Mouse (Mus musculus) kidney, embryonic 16.5 days (tissue): ENCODE data around the gene Fam136a. TPM values are rescaled to one million over a fixed set of nuclear protein-coding genes. Genes with fewer than 3 reads are reported as not detected.
"Not testable (repeated sequence)": the region's sequence is repeated elsewhere in the genome, so short reads cannot be mapped to it uniquely, and the experiment has no call there.

Source experiments
- ATAC-seq: fragments of 200-750 bp; cut with Nextera tagmentation; 2 replicates; pipeline ENCODE4 v1.8.0; 2017; ENCODE audit warnings: moderate TSS enrichment; ENCODE audit not compliant: low FRiP score, low TSS enrichment
- H3K27ac ChIP-seq: fragments of 300-500 bp; sonication (generic); 2 replicates; pipeline ENCODE4 v1.5.1; 2014; ENCODE audit warnings: low read length
- H3K27me3 ChIP-seq: fragments of 300-500 bp; sonication (generic); 2 replicates; pipeline ENCODE4 v1.6.1; 2014; ENCODE audit warnings: low read length, control low read depth, mixed read lengths; ENCODE audit not compliant: insufficient read depth
- H3K36me3 ChIP-seq: fragments of 300-500 bp; sonication (generic); 2 replicates; pipeline ENCODE4 v1.6.1; 2014; ENCODE audit warnings: low read length, control low read depth, mixed read lengths; ENCODE audit not compliant: insufficient read depth
- H3K4me1 ChIP-seq: fragments of 300-500 bp; sonication (generic); 2 replicates; pipeline ENCODE4 v1.6.1; 2014; ENCODE audit warnings: low read length, control low read depth, mixed read lengths; ENCODE audit not compliant: insufficient read depth
- H3K4me2 ChIP-seq: fragments of 300-500 bp; sonication (generic); replicated peaks from 2 replicates; pipeline ENCODE4 v1.6.1; 2014; ENCODE audit warnings: low read depth, low read length
- H3K4me3 ChIP-seq: fragments of 300-500 bp; sonication (generic); 2 replicates; pipeline ENCODE4 v1.5.1; 2014; ENCODE audit warnings: mild to moderate bottlenecking, low read length
- H3K9ac ChIP-seq: fragments of 300-500 bp; sonication (generic); replicated peaks from 2 replicates; pipeline ENCODE4 v1.6.1; 2014; ENCODE audit warnings: low read length
- H3K9me3 ChIP-seq: fragments of 300-500 bp; sonication (generic); 2 replicates; pipeline ENCODE4 v1.6.1; 2016; ENCODE audit warnings: low read length, control low read depth
- WGBS: fragments of 180-500 bp; shearing (Covaris S2); extraction: QIAGEN DNeasy Blood & Tissue Kit; methylation state at CpG from one replicate; pipeline ENCODE4 v1.1.7; 2014; 5-methylcytosine and 5-hydroxymethylcytosine counted together
- polyA plus RNA-seq: library from polyadenylated mRNA; unstranded; fragments of >200 nt; fragmentation: Nextera tagmentation; extraction: Ambion mirVana; gene quantifications from 2 replicates; pipeline ENCODE4 v1.2.1, GENCODE M21; 2015

The Fam136a gene
- polyA plus RNA-seq, 1 experiment from 2014 or later: 146 TPM

DNA sequence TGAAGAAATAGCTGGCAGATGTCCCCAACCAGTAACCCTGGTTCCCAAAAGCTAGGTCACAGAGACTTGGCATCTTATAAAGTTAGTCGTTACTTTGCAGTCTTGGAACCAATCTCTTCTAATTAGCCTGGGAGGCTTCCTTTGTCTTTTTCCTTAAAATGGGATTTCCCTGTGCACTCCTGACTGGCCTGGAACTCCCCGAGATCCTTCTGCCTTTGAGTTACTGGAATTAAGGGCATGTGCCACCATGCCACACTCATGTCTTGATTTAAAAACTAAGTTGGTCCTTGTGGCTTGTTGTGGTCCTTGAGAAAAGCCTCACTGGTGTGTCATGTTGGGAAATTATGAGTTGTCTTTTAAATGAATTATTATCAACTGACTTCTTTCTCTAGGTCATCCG lies 12.9 kb downstream of the Fam136a start:
- Histone ChIP-seq H3K4me1 (no peaks in the 10 kb centered on the region), H3K4me2 (no peak overlapping the region), H3K27ac (no peak overlapping the region), H3K36me3 (peaks cover 34% of the 10 kb centered on the region), H3K9me3 (no peaks in the 10 kb centered on the region), H3K9ac (no peak overlapping the region), H3K4me3 (no peak overlapping the region), H3K27me3 (no peaks in the 10 kb centered on the region)
- WGBS: 86% methylated on average over 3 of the region's 3 CpGs
- ATAC-seq: no peak

DNA sequence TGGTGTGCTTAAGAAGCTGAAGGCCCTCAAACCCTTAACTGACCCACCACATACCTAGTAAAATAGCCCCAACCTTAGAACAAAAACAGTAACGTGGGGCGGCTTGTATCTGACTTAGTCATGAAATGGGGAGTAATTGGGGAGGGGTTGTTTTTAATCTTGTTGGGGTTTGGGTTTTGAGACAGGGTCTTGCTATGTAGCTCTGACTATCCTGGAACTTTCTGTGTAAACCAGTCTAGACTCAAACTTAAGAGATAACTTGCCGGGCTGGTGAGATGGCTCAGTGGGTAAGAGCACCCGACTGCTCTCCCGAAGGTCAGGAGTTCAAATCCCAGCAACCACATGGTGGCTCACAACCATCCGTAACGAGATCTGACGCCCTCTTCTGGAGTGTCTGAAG lies 14.7 kb downstream of the Fam136a start:
- WGBS: 79% methylated on average over 6 of the region's 8 CpGs
- H3K27ac ChIP-seq, H3K9me3 ChIP-seq, H3K9ac ChIP-seq, ATAC-seq, H3K4me2 ChIP-seq, H3K4me3 ChIP-seq, H3K27me3 ChIP-seq, H3K4me1 ChIP-seq: not testable (repeated sequence)
- peaks cover 31% of the 10 kb centered on the region for H3K36me3 ChIP-seq

DNA sequence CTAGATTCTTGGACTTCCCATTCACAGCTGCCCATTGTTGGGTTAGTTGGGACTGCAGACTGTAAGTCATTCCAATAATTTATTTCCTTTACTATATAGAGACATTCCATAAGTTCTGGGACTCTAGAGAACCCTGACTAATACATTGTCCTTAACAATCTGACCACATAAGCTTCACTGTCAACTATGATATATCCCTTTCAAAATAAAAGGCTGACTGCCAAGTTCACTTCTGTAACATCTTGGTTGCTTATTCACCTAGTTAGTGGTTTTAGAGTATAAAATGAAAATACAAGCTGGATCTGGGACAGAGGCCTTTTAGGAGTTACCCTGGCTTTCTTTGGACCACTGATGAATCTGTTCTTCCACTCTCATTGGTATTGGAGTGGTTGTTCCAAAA lies 17.1 kb downstream of the Fam136a start:
- ATAC-seq: no peak
- no peak overlapping the region for H3K4me2 ChIP-seq
- no peak overlapping the region for H3K4me3 ChIP-seq
- H3K9ac ChIP-seq: no peak overlapping the region
- H3K9me3 ChIP-seq: no peaks in the 10 kb centered on the region
- no peak overlapping the region for H3K27ac ChIP-seq
- no peaks in the 10 kb centered on the region for H3K4me1 ChIP-seq
- peaks cover 17% of the 10 kb centered on the region for H3K36me3 ChIP-seq
- no peaks in the 10 kb centered on the region for H3K27me3 ChIP-seq

DNA sequence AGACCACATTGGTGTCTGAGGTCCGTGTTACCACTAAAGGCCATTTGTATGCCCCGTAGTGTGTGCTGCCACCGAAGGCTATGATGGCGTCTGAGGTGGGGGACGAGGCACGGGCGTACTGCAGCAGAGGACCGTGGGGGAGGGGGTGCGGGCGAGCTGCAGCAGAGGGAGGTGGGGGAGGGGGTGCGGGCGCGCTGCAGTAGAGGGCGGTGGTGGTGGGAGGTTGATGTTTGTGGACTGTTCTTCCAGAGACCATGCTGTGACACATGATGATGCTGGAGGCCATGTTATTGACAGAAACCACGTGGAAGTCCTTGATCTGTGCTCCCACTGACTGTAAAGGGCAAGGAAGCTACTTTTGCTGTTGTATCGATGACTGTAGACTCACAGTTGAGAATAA lies 17.9 kb downstream of the Fam136a start:
- no peak overlapping the region for H3K27ac ChIP-seq
- no peaks in the 10 kb centered on the region for H3K9me3 ChIP-seq
- H3K4me3 ChIP-seq: no peak overlapping the region
- no peak overlapping the region for H3K4me2 ChIP-seq
- H3K36me3 ChIP-seq: peaks cover 15% of the 10 kb centered on the region
- no peak overlapping the region for H3K9ac ChIP-seq
- H3K27me3 ChIP-seq: no peaks in the 10 kb centered on the region
- WGBS: 48% methylated on average over 16 of the region's 16 CpGs
- H3K4me1 ChIP-seq: no peaks in the 10 kb centered on the region
- no peak for ATAC-seq

DNA sequence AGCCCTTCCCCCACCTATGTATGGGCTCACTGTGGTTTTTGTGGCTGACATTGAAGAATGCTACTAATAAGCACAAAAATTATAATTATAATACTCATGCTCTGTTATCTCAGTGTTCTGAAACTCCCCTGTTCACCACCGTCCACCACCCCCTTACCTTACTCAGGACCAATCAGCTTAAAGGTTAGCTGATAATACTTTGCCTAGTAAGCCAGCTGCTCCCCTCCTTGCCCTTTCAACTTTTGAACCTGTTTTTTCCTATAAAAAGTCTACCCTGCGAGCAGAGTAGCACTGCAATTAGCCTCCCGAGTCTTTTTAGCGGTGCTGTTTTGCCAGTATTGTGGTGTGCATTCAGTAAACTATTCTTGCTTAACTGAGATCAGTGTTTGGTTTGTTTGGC lies 19.2 kb downstream of the Fam136a start:
- Histone ChIP-seq H3K36me3 (peaks cover 19% of the 10 kb centered on the region), H3K9ac (no peak overlapping the region), H3K4me3 (no peak overlapping the region), H3K4me1 (no peaks in the 10 kb centered on the region), H3K27ac (no peak overlapping the region), H3K4me2 (no peak overlapping the region), H3K27me3 (no peaks in the 10 kb centered on the region), H3K9me3 (no peaks in the 10 kb centered on the region)
- ATAC-seq: no peak
- WGBS: 60% methylated on average over 4 of the region's 4 CpGs

DNA sequence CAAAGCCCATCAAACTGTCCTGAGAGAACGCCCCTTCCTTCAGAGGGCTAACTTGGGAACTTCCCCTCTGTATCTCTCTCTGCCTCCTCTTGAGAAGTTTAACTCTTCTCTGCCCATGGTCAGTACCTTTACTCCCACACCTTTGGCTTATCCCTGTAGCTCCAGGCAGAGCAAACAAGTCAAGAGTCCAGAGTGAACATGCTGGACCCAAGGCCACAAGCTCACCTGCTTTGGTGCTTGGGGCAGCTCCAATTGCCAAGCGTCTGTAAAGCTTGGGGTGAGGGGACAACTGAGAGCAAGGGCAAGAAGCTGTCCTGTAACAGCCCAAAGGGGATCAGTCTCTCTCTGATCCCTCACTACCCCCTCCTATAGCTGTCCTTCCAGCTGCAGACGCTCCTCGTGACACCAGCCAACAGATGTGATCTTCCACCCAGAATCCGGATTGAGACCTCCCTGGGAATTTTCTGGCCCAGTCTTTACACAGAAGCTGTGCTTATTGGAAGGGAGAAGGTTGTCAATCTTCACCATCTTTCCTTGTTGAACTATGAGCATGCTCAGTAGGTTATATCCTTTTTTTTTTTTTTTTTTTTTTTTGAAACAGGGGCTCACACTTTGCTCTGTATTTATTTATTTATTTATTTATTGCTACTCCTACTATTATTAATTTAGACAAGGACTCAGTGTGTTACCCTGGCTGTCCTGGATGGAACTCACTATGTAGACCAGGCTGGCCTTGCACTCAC lies 20.1 kb downstream of the Fam136a start:
- H3K4me3 ChIP-seq: no peak overlapping the region
- ATAC-seq: no peak
- H3K9me3 ChIP-seq: no peaks in the 10 kb centered on the region
- 80% methylated on average over 5 of the region's 5 CpGs for WGBS
- peaks cover 27% of the 10 kb centered on the region for H3K36me3 ChIP-seq
- no peaks in the 10 kb centered on the region for H3K27me3 ChIP-seq
- no peak overlapping the region for H3K27ac ChIP-seq
- no peaks in the 10 kb centered on the region for H3K4me1 ChIP-seq
- H3K9ac ChIP-seq: no peak overlapping the region
- H3K4me2 ChIP-seq: no peak overlapping the region

DNA sequence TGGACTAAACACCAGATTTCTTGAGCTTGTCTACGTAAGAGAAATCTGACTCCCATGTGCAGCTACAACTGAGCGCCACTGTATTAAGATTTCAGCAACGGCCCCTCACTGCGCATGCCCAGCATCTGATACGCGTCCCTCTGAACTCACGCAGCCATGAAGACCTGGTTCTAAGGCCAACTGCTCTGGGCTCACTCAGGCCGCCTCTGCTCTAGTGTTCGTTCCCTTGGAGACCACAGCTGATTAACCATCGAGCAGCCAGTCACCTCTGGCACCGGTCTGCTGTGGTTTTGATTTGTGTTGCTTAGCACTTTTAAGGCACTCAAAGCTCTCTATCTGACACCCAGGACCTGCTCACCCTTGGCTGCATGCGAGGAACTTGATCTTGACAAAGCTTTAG lies 21.9 kb downstream of the Fam136a start:
- peaks cover 44% of the 10 kb centered on the region for H3K36me3 ChIP-seq
- peak; percentile 91 for ATAC-seq
- no peak overlapping the region for H3K9ac ChIP-seq

DNA sequence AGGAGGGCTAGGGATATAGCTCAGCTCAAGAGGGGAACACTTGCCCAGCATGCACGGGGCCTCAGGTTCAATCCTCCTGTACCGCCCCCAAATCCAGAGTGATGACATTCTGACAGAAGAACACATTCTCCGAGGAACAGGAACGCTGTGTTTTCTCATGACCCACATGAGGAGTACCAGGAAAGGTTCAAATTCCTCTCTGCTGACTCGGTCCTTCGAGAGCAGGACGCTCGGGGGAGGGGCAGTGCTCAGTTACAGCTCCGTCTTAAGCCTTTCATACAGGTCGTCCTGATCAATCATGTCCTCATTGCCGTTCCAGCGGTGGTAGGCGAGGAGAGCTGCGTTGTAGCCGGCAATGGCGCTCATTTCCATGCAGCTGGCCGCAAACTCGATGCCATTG lies 23.0 kb downstream of the Fam136a start:
- no peaks in the 10 kb centered on the region for H3K9me3 ChIP-seq
- H3K4me3 ChIP-seq: no peak overlapping the region
- peak overlapping the region; percentile 83 for H3K27ac ChIP-seq
- peaks cover 45% of the 10 kb centered on the region for H3K36me3 ChIP-seq
- 80% methylated on average over 18 of the region's 18 CpGs for WGBS
- no peaks in the 10 kb centered on the region for H3K27me3 ChIP-seq
- no peak overlapping the region for H3K4me2 ChIP-seq
- ATAC-seq: no peak
- no peaks in the 10 kb centered on the region for H3K4me1 ChIP-seq
- no peak overlapping the region for H3K9ac ChIP-seq

More for the DNA sequence above, 21.9 kb downstream of the Fam136a start:
- Histone ChIP-seq H3K4me1 (no peaks in the 10 kb centered on the region), H3K27me3 (no peaks in the 10 kb centered on the region), H3K27ac (peak overlapping the region; percentile 83), H3K4me2 (peak overlapping the region; percentile 3; the same call in 1 of the 2 replicates), H3K4me3 (no peak overlapping the region), H3K9me3 (no peaks in the 10 kb centered on the region)
- WGBS: 51% methylated on average over 12 of the region's 12 CpGs

DNA sequence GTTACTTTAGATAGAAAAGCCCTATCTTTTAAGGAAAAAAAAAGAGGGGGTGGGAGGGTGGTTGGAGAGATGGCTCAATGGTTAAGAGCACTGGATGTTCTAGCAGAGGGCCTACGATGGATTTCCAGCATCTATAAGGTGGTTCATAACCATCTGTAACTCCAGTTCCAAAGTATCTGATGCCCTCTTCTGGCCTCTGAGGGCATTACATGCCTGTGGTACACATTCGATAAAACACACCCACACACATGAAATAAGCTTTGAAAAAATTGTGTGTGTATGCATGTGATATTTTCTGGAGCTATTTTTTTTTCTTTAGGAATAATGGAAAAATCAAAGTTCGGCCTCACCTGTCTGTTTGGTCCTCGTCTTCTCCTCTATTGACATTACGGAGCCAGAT lies 25.9 kb downstream of the Fam136a start:
- 96% methylated on average over 5 of the region's 5 CpGs for WGBS
- peaks cover 52% of the 10 kb centered on the region for H3K36me3 ChIP-seq
- no peak overlapping the region for H3K4me2 ChIP-seq
- H3K4me1 ChIP-seq: peaks cover 16% of the 10 kb centered on the region
- no peaks in the 10 kb centered on the region for H3K9me3 ChIP-seq
- no peak overlapping the region for H3K27ac ChIP-seq
- H3K4me3 ChIP-seq: no peak overlapping the region
- ATAC-seq: no peak
- no peaks in the 10 kb centered on the region for H3K27me3 ChIP-seq
- H3K9ac ChIP-seq: no peak overlapping the region

DNA sequence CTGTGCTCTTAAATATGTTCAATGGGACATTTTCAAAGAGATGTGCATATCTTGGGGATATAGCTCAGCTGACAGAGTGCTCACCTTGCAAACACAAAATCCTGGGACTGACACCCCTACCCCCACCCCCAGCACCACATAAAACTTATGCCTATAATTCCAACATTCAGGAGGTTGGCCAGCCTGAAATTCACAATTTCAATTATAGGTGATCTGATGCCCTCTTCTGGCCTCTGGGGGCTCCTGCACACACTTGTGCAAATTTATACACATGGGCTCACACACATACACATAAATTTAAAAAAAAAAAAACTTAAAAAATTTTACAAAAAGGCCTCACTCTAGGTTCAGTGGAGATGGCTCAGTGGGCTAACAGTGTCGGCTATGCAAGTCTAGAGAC lies 27.7 kb downstream of the Fam136a start:
- H3K36me3 ChIP-seq: peaks cover 48% of the 10 kb centered on the region

More for the DNA sequence above, 27.7 kb downstream of the Fam136a start:
- Histone ChIP-seq H3K9ac (no peak overlapping the region), H3K27ac (no peak overlapping the region), H3K4me3 (no peak overlapping the region), H3K27me3 (no peaks in the 10 kb centered on the region), H3K4me2 (no peak overlapping the region), H3K4me1 (peaks cover 23% of the 10 kb centered on the region), H3K9me3 (no peaks in the 10 kb centered on the region)
- WGBS: 100% methylated on average over 1 of the region's 1 CpGs
- no peak for ATAC-seq
